19 mouse cellular contexts compared by ENCODE assay signal in genomic region chr1:187118108-187118507, GRCm38 (mm10).
A peak's percentile ranks its signal among the peaks of the same experiment; 100 is the strongest.
DNase-seq lines count a peak whose midpoint lies in the region; ATAC-seq and TF ChIP-seq lines count a peak whose summit lies in the region.
"Had no signal": no experiment of that assay in that cellular context is flagged by ENCODE, and none has a peak within 500 bp of the region (broad histone marks: within the 10 kb centered on the region; RNA-seq: fewer than 3 reads in every experiment).

No protein-coding gene starts in this region.

- TF ChIP-seq CTCF in heart, postnatal 0 days (IDR thresholded peaks at IDR 0.05; ENCODE audit: low read depth): no peak

- no peaks in the 10 kb centered on the region for H3K36me3 ChIP-seq in kidney, embryonic 16.5 days (ENCODE audit: insufficient read depth, low read length)
- H3K36me3 ChIP-seq in heart, embryonic 14.5 days (ENCODE audit: control insufficient read depth, insufficient read depth, low read length): no peaks in the 10 kb centered on the region
- H3K36me3 ChIP-seq in heart, postnatal 0 days (replicated peaks; ENCODE audit: control insufficient read depth, insufficient read depth, low read length): no peaks in the 10 kb centered on the region
- H3K36me3 ChIP-seq: embryonic facial prominence, embryonic 10.5 days; hindbrain, embryonic 12.5 days; limb, embryonic 15.5 days; liver, embryonic 15.5 days; midbrain, embryonic 12.5 days had no signal

- no peak for DNase-seq in kidney, adult 8-10 months
- peak; percentile 46 for DNase-seq in heart, postnatal 0 days (ENCODE audit: low spot score)
- DNase-seq in lung, postnatal 25 days (ENCODE audit: low spot score): peak; percentile 31
- DNase-seq in layer of hippocampus, adult 9-11 months: no peak
- no peak for DNase-seq in spleen, postnatal 36 days (ENCODE audit: low spot score in 2 of 2)
- DNase-seq: cerebellum, adult 8-10 months; kidney, adult 2 months; right cerebral cortex, postnatal 4 days; thymus, postnatal 14 days had no signal

- no peaks in the 10 kb centered on the region for H3K4me1 ChIP-seq in kidney, embryonic 16.5 days (ENCODE audit: insufficient read depth, low read length)
- peaks cover 17 to 22% of the 10 kb centered on the region in 2 experiments; a peak in 3 of 4 replicates for H3K4me1 ChIP-seq in heart, embryonic 14.5 days (ENCODE audit: control insufficient read depth in 2 of 2, insufficient read depth in 2 of 2, low read length in 2 of 2)
- peaks cover 11% of the 10 kb centered on the region for H3K4me1 ChIP-seq in heart, postnatal 0 days (ENCODE audit: control insufficient read depth, insufficient read depth)
- H3K4me1 ChIP-seq: embryonic facial prominence, embryonic 10.5 days; hindbrain, embryonic 12.5 days; limb, embryonic 15.5 days; liver, embryonic 15.5 days; midbrain, embryonic 12.5 days had no signal

- no peak overlapping the region for H3K4me2 ChIP-seq in kidney, embryonic 16.5 days (replicated peaks; ENCODE audit: low read depth, low read length)
- H3K4me2 ChIP-seq in heart, embryonic 14.5 days (ENCODE audit: low read length): peak overlapping the region; percentile 2
- H3K4me2 ChIP-seq in heart, postnatal 0 days (ENCODE audit: low read depth, low read length): peak overlapping the region; percentile 35
- H3K4me2 ChIP-seq: hindbrain, embryonic 12.5 days; limb, embryonic 15.5 days; liver, embryonic 15.5 days; midbrain, embryonic 12.5 days had no signal

- H3K9ac ChIP-seq in kidney, embryonic 16.5 days (replicated peaks; ENCODE audit: low read length): no peak overlapping the region
- no peak overlapping the region for H3K9ac ChIP-seq in heart, embryonic 14.5 days (ENCODE audit: low read length)
- H3K9ac ChIP-seq in heart, postnatal 0 days (replicated peaks; ENCODE audit: low read depth, low read length): no peak overlapping the region
- H3K9ac ChIP-seq: hindbrain, embryonic 12.5 days; limb, embryonic 15.5 days; liver, embryonic 15.5 days; midbrain, embryonic 12.5 days had no signal

- no peak overlapping the region for H3K27ac ChIP-seq in kidney, embryonic 16.5 days (ENCODE audit: low read length)
- peak overlapping the region; percentile 3 to 29; a peak in 1 of 4 replicates for H3K27ac ChIP-seq in heart, embryonic 14.5 days (replicated peaks in 1 of 2; ENCODE audit: control insufficient read depth in 1 of 2, insufficient read depth in 1 of 2, low read depth in 2 of 2, low read length in 2 of 2)
- no peak overlapping the region for H3K27ac ChIP-seq in heart, postnatal 0 days (ENCODE audit: low read depth)
- H3K27ac ChIP-seq: embryonic facial prominence, embryonic 10.5 days; hindbrain, embryonic 12.5 days; limb, embryonic 15.5 days; liver, embryonic 15.5 days; midbrain, embryonic 12.5 days had no signal

- 58% methylated on average over 6 of the region's 6 CpGs for WGBS in kidney, embryonic 16.5 days
- WGBS in heart, embryonic 14.5 days: 18% methylated on average over 6 of the region's 6 CpGs
- WGBS in heart, postnatal 0 days: 21% methylated on average over 6 of the region's 6 CpGs

- H3K9me3 ChIP-seq in kidney, embryonic 16.5 days (ENCODE audit: low read length): 0 out of 2 replicates have a peak, but pooled peaks cover 2% of the 10 kb centered on the region
- no peaks in the 10 kb centered on the region for H3K9me3 ChIP-seq in heart, embryonic 14.5 days (ENCODE audit: control insufficient read depth, low read length)
- no peaks in the 10 kb centered on the region for H3K9me3 ChIP-seq in heart, postnatal 0 days (replicated peaks; ENCODE audit: control insufficient read depth, low read length)
- H3K9me3 ChIP-seq: embryonic facial prominence, embryonic 10.5 days; hindbrain, embryonic 12.5 days; limb, embryonic 15.5 days; liver, embryonic 15.5 days; midbrain, embryonic 12.5 days had no signal

- TF ChIP-seq EP300 in heart, postnatal 0 days (IDR thresholded peaks at IDR 0.05; ENCODE audit: low read depth): no peak

- no peak overlapping the region for H3K4me3 ChIP-seq in kidney, embryonic 16.5 days (ENCODE audit: low read length)
- H3K4me3 ChIP-seq in heart, embryonic 14.5 days (ENCODE audit: control insufficient read depth in 1 of 2, insufficient read depth in 1 of 2, low read depth in 1 of 2, low read length in 2 of 2): no peak overlapping the region
- H3K4me3 ChIP-seq in heart, postnatal 0 days (ENCODE audit: low read depth, low read length): no peak overlapping the region
- H3K4me3 ChIP-seq: embryonic facial prominence, embryonic 10.5 days; hindbrain, embryonic 12.5 days; layer of hippocampus, adult 2 months; limb, embryonic 15.5 days; liver, embryonic 15.5 days; midbrain, embryonic 12.5 days had no signal

- H3K27me3 ChIP-seq in kidney, embryonic 16.5 days (ENCODE audit: insufficient read depth, low read length): no peaks in the 10 kb centered on the region
- H3K27me3 ChIP-seq in heart, embryonic 14.5 days (ENCODE audit: control insufficient read depth, insufficient read depth, low read length): no peaks in the 10 kb centered on the region
- H3K27me3 ChIP-seq in heart, postnatal 0 days (ENCODE audit: control insufficient read depth, insufficient read depth, low read length): no peaks in the 10 kb centered on the region
- H3K27me3 ChIP-seq: hindbrain, embryonic 12.5 days; limb, embryonic 15.5 days; liver, embryonic 15.5 days; midbrain, embryonic 12.5 days; Patski had no signal

- ATAC-seq in kidney, embryonic 16.5 days (ENCODE audit: low FRiP score, low TSS enrichment): 0 out of 2 replicates have a peak, but pooled peaks have one; percentile 42
- peak; percentile 82 for ATAC-seq in heart, embryonic 14.5 days (ENCODE audit: insufficient number of reproducible peaks, insufficient read depth, low FRiP score, low read depth)
- ATAC-seq in heart, postnatal 0 days (ENCODE audit: insufficient read depth, low read depth): peak; percentile 47
- ATAC-seq: inflammation-experienced regulatory T-cells, adult 6 months; Patski had no signal

Comparison
In these comparisons a context has a peak if more than half of its experiments do, and no peak if none do; other contexts are left out.
1. H3K27ac ChIP-seq: peak in heart, embryonic 14.5 days (2 of 2); none in kidney, embryonic 16.5 days (single experiment) and heart, postnatal 0 days (single experiment).
2. DNase-seq: peak in heart, postnatal 0 days (single experiment) and lung, postnatal 25 days (single experiment); none in kidney, adult 8-10 months (0 of 2), layer of hippocampus, adult 9-11 months (single experiment) and spleen, postnatal 36 days (0 of 2).
3. Peak in every context shown above with its lines, with median percentiles within 50 percentile points of each other: ATAC-seq.